Mouse (Mus musculus): ENCODE measurements around the gene Tsc22d1. TPM values are rescaled to one million over a fixed set of nuclear protein-coding genes. Genes with fewer than 3 reads are reported as not detected.

Gene Tsc22d1
- polyA plus RNA-seq, 1 experiment from 2014 or later = 499 TPM

DNA sequence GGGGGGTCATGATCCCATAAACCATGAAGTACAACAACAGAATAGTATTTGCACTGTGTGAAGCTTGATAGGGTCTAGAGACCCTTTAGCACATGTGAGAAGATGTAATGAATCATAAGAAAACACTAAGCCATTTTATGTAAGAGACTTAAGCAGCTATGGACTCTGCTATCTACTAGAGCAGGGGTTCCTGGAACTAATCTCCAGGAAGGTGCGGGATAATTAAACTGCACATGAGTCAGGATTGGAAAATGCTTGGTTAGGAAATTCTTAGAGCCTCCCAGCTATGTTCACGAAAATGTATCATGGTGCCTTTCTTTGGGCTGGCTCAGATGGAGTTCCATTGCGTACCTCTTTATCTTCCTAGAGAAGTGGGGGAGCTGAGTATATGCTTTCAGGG lies 106.5 kb downstream of the Tsc22d1 start:
- no peak for ATAC-seq (ENCODE audit: low read depth)
- Histone ChIP-seq H3K27ac (replicated peaks; ENCODE audit: low read depth, low read length) (no peak overlapping the region), H3K9me3 (ENCODE audit: control insufficient read depth, low read length) (no peaks in the 10 kb centered on the region), H3K4me1 (ENCODE audit: control insufficient read depth, insufficient read depth, low read length) (peaks cover 2% of the 10 kb centered on the region; the same call in 1 of the 2 replicates), H3K36me3 (ENCODE audit: control insufficient read depth, insufficient read depth, low read length) (no peaks in the 10 kb centered on the region), H3K27me3 (replicated peaks; ENCODE audit: control insufficient read depth, insufficient read depth, low read length) (no peaks in the 10 kb centered on the region), H3K4me2 (ENCODE audit: low read depth, low read length) (no peak overlapping the region), H3K9ac (ENCODE audit: low read depth, low read length) (no peak overlapping the region), H3K4me3 (ENCODE audit: low read depth, low read length) (no peak overlapping the region)
- 88% methylated on average over 3 of the region's 3 CpGs for WGBS
- no peak for DNase-seq (ENCODE audit: low spot score)

GRCm38 (mm10) chr14:76523344-76523743 lies 108.6 kb downstream of the Tsc22d1 start:
- no peak overlapping the region for H3K9ac ChIP-seq (ENCODE audit: low read depth, low read length)
- DNase-seq (ENCODE audit: low spot score) = no peak
- no peaks in the 10 kb centered on the region for H3K9me3 ChIP-seq (ENCODE audit: control insufficient read depth, low read length)
- 94% methylated on average over 1 of the region's 1 CpGs for WGBS
- no peak overlapping the region for H3K4me2 ChIP-seq (ENCODE audit: low read depth, low read length)
- no peak overlapping the region for H3K4me3 ChIP-seq (ENCODE audit: low read depth, low read length)
- H3K27me3 ChIP-seq (replicated peaks; ENCODE audit: control insufficient read depth, insufficient read depth, low read length) = no peaks in the 10 kb centered on the region
- ATAC-seq (ENCODE audit: low read depth) = no peak
- no peak overlapping the region for H3K27ac ChIP-seq (replicated peaks; ENCODE audit: low read depth, low read length)
- peaks cover 22% of the 10 kb centered on the region for H3K4me1 ChIP-seq (ENCODE audit: control insufficient read depth, insufficient read depth, low read length)
- H3K36me3 ChIP-seq (ENCODE audit: control insufficient read depth, insufficient read depth, low read length) = no peaks in the 10 kb centered on the region

- Histone ChIP-seq H3K36me3 (ENCODE audit: control insufficient read depth, insufficient read depth, low read length) (no peaks in the 10 kb centered on the region), H3K27ac (replicated peaks; ENCODE audit: low read depth, low read length) (no peak overlapping the region; the same call in 1 of the 2 replicates), H3K9ac (ENCODE audit: low read depth, low read length) (no peak overlapping the region), H3K9me3 (ENCODE audit: control insufficient read depth, low read length) (no peaks in the 10 kb centered on the region), H3K4me2 (ENCODE audit: low read depth, low read length) (no peak overlapping the region), H3K4me3 (ENCODE audit: low read depth, low read length) (no peak overlapping the region), H3K27me3 (replicated peaks; ENCODE audit: control insufficient read depth, insufficient read depth, low read length) (no peaks in the 10 kb centered on the region), H3K4me1 (ENCODE audit: control insufficient read depth, insufficient read depth, low read length) (peaks cover 29% of the 10 kb centered on the region)
- ATAC-seq (ENCODE audit: low read depth) (no peak), DNase-seq (ENCODE audit: low spot score) (no peak)
- WGBS = 74% methylated on average over 6 of the region's 6 CpGs
Observed at GRCm38 (mm10) chr14:76526467-76526866, 111.7 kb downstream of the Tsc22d1 start.

GRCm38 (mm10) chr14:76527030-76527719 lies 112.4 kb downstream of the Tsc22d1 start:
- DNase-seq (ENCODE audit: low spot score) (peak; percentile 79), ATAC-seq (ENCODE audit: low read depth) (peak; percentile 56; the same call in 1 of the 2 replicates)
- H3K4me2 ChIP-seq (ENCODE audit: low read depth, low read length) = no peak overlapping the region
- no peaks in the 10 kb centered on the region for H3K36me3 ChIP-seq (ENCODE audit: control insufficient read depth, insufficient read depth, low read length)
- 79% methylated on average over 20 of the region's 20 CpGs for WGBS
- H3K9ac ChIP-seq (ENCODE audit: low read depth, low read length) = no peak overlapping the region
- H3K4me3 ChIP-seq (ENCODE audit: low read depth, low read length) = no peak overlapping the region
- no peaks in the 10 kb centered on the region for H3K9me3 ChIP-seq (ENCODE audit: control insufficient read depth, low read length)
- H3K27ac ChIP-seq (replicated peaks; ENCODE audit: low read depth, low read length) = peak overlapping the region; percentile 69; the same call in 1 of the 2 replicates
- peaks cover 29% of the 10 kb centered on the region for H3K4me1 ChIP-seq (ENCODE audit: control insufficient read depth, insufficient read depth, low read length)
- H3K27me3 ChIP-seq (replicated peaks; ENCODE audit: control insufficient read depth, insufficient read depth, low read length) = no peaks in the 10 kb centered on the region

GRCm38 (mm10) chr14:76527758-76528313 lies 113.1 kb downstream of the Tsc22d1 start:
- ATAC-seq (ENCODE audit: low read depth) = no peak

DNA sequence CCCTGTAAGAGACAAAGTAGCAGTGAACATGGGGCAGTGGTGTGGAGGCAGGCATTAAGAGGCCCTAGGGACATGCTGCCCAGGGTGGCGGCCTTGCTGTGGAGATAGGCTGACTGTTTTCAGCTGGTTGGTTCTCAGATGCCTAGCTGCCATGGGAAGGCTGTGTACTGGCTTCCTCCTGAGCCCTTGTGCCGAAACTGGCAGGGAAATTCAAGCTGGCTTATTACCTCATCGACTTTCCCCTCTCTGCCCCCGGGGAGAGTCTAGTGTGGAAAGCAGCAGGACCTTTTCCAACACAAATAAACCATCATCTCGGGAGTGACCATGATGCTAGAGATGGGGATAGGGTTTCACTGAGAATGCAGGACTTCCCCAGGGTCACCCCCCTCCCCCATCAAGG lies 113.9 kb downstream of the Tsc22d1 start:
- 12% methylated on average over 5 of the region's 5 CpGs for WGBS
- Histone ChIP-seq H3K9ac (ENCODE audit: low read depth, low read length) (no peak overlapping the region), H3K27me3 (replicated peaks; ENCODE audit: control insufficient read depth, insufficient read depth, low read length) (no peaks in the 10 kb centered on the region), H3K27ac (replicated peaks; ENCODE audit: low read depth, low read length) (peak overlapping the region; percentile 69), H3K36me3 (ENCODE audit: control insufficient read depth, insufficient read depth, low read length) (no peaks in the 10 kb centered on the region), H3K4me1 (ENCODE audit: control insufficient read depth, insufficient read depth, low read length) (peaks cover 41% of the 10 kb centered on the region), H3K9me3 (ENCODE audit: control insufficient read depth, low read length) (no peaks in the 10 kb centered on the region), H3K4me2 (ENCODE audit: low read depth, low read length) (no peak overlapping the region), H3K4me3 (ENCODE audit: low read depth, low read length) (no peak overlapping the region)
- ATAC-seq (ENCODE audit: low read depth) = peak; percentile 30; the same call in 1 of the 2 replicates
- DNase-seq (ENCODE audit: low spot score) = peak; percentile 80

More at GRCm38 (mm10) chr14:76527758-76528313, 113.1 kb downstream of the Tsc22d1 start:
- no peak for DNase-seq (ENCODE audit: low spot score)
- no peak overlapping the region for H3K4me3 ChIP-seq (ENCODE audit: low read depth, low read length)
- no peaks in the 10 kb centered on the region for H3K9me3 ChIP-seq (ENCODE audit: control insufficient read depth, low read length)
- no peaks in the 10 kb centered on the region for H3K27me3 ChIP-seq (replicated peaks; ENCODE audit: control insufficient read depth, insufficient read depth, low read length)
- no peak overlapping the region for H3K4me2 ChIP-seq (ENCODE audit: low read depth, low read length)
- H3K36me3 ChIP-seq (ENCODE audit: control insufficient read depth, insufficient read depth, low read length) = no peaks in the 10 kb centered on the region
- WGBS = 47% methylated on average over 8 of the region's 9 CpGs
- H3K9ac ChIP-seq (ENCODE audit: low read depth, low read length) = no peak overlapping the region
- peaks cover 33% of the 10 kb centered on the region for H3K4me1 ChIP-seq (ENCODE audit: control insufficient read depth, insufficient read depth, low read length)
- peak overlapping the region; percentile 69; the same call in 1 of the 2 replicates for H3K27ac ChIP-seq (replicated peaks; ENCODE audit: low read depth, low read length)

DNA sequence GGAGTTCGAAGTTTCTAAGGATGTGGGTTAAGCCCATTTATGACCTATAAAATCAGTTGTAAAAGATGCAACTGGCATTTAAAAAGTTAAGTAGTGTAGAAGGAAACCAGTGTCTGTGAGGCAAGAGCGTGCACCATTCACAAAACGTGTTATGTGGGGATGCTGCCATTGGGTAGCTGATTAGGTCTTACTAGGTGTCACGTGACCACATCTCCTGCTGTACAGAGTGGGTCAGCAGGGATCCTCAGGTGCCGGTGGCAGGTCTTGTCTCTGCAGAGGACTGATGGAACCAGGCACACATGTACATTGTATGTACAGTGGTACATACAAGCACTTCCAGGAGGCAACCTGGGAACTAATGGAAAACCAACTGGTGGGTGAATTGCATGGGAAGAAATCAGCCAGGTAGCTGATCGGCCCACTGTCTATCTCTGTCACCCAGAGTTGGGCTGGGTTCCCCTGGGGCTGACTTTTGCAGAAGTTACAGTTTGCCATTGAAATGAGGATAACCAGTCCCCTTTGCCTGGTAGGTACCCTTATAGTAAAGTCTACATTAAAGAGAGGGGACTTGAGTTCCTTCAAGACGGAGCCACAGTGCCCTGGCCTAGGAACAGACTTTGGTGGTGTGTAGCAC lies 116.4 kb downstream of the Tsc22d1 start:
- Histone ChIP-seq H3K27ac (replicated peaks; ENCODE audit: low read depth, low read length) (no peak overlapping the region), H3K4me1 (ENCODE audit: control insufficient read depth, insufficient read depth, low read length) (peaks cover 42% of the 10 kb centered on the region), H3K4me2 (ENCODE audit: low read depth, low read length) (no peak overlapping the region), H3K9me3 (ENCODE audit: control insufficient read depth, low read length) (no peaks in the 10 kb centered on the region), H3K9ac (ENCODE audit: low read depth, low read length) (no peak overlapping the region), H3K4me3 (ENCODE audit: low read depth, low read length) (no peak overlapping the region), H3K27me3 (replicated peaks; ENCODE audit: control insufficient read depth, insufficient read depth, low read length) (no peaks in the 10 kb centered on the region), H3K36me3 (ENCODE audit: control insufficient read depth, insufficient read depth, low read length) (no peaks in the 10 kb centered on the region)
- 91% methylated on average over 7 of the region's 7 CpGs for WGBS
- ATAC-seq (ENCODE audit: low read depth) (no peak), DNase-seq (ENCODE audit: low spot score) (no peak)

DNA sequence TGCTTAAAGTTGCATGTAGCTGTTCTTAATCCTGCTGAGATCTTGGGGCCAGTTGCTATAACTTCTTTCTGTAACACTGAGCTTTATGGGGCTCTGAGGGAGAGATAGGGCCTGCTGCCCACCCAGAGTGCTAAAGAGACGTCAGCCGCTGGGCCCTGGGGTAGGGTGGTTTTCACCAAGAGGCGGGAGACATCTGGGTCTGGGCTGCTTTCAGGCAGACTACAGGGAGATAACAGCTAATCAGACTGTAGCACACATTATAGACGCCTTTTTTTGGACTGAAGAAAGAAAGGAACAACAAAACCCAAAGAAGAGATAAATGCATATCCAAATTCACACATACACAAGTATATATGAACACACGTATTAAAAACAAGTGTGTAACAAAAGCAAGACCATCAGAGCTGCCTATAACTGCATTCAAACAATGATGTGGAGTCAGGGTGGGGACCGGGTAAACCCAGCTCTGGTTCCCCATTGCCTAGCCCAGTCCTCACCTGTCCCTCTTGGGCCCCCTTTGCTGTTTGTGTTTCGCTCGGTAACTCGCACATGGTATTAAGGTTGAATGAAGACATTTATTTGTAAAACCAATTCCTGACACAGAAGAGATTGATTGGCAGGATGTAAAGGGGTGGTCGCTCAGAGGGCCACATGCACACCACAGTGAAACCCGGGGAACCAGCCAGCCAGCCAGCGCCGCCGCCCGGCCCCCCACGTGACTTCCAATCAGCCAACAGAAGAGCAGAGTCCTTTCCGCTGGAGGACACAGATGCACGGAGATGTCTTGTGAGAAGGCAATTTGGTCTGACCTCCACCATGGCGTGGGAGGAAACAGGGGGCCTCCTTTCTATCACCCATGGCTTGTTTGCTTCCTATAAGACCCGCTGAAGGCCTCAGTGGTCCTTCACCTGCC lies 117.8 kb downstream of the Tsc22d1 start:
- DNase-seq (ENCODE audit: low spot score) = peak; percentile 65
- peak overlapping the region; percentile 54 for H3K27ac ChIP-seq (replicated peaks; ENCODE audit: low read depth, low read length)
- H3K4me2 ChIP-seq (ENCODE audit: low read depth, low read length) = peak overlapping the region; percentile 43
- H3K9ac ChIP-seq (ENCODE audit: low read depth, low read length) = no peak overlapping the region
- peak; percentile 84 for ATAC-seq (ENCODE audit: low read depth)
- H3K4me3 ChIP-seq (ENCODE audit: low read depth, low read length) = peak overlapping the region; percentile 10; the same call in 1 of the 2 replicates
- peaks cover 29% of the 10 kb centered on the region for H3K4me1 ChIP-seq (ENCODE audit: control insufficient read depth, insufficient read depth, low read length)
- H3K36me3 ChIP-seq (ENCODE audit: control insufficient read depth, insufficient read depth, low read length) = no peaks in the 10 kb centered on the region
- no peaks in the 10 kb centered on the region for H3K9me3 ChIP-seq (ENCODE audit: control insufficient read depth, low read length)
- no peaks in the 10 kb centered on the region for H3K27me3 ChIP-seq (replicated peaks; ENCODE audit: control insufficient read depth, insufficient read depth, low read length)
- WGBS = 30% methylated on average over 20 of the region's 20 CpGs

Data from embryonic facial prominence, embryonic 14.5 days (tissue).